Mouse (Mus musculus) kidney, adult 8-10 months (tissue): ENCODE results near the gene Fdxacb1.

Experiments
- DNase-seq, 2 experiments: peaks; one replicate each; pipeline ENCODE4 v3.0.0; 2022

Gene Fdxacb1

DNA sequence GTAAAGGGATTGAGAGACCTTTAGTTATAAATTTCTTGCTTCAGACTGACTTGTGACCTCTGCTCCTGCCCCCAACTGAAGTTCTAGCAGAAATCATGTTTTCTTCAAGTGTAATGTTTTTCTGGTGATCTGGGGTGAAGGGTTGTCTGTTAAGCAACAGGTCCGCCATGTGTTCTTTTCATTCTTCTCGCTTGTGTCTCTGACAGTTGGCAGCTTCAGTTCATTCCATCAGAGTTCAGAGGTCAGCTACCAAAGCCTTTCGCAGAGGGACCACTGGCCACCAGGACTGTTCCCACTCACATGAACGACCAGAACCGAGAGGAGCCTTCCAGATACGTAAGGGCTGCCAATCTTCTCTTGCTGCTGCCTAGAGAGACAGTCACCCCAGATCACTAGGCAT lies 40.4 kb downstream of the Fdxacb1 start:
- peak; percentile 28 to 61 for DNase-seq

GRCm38 (mm10) chr9:50809146-50809545 lies 41.1 kb downstream of the Fdxacb1 start:
- no peak for DNase-seq

DNA sequence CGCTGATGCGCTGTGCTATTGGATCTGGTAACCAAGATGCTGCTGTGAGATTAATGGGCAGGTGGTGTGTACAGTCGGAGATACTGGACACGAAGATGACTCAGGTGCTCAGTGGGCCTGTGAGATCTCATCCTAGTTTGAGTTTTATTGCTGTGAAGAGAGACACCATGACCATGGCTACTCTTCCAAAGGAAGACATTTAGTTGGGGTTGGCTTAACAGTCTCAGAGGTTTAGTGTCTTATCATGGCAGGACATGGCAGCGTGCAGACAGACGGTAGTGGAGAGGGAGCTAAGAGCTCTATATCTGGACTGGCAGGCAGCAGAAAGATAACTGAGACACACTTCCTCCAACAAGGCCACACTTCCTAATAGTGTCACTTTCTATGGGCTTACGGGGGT lies 43.2 kb downstream of the Fdxacb1 start:
- DNase-seq: no peak

DNA sequence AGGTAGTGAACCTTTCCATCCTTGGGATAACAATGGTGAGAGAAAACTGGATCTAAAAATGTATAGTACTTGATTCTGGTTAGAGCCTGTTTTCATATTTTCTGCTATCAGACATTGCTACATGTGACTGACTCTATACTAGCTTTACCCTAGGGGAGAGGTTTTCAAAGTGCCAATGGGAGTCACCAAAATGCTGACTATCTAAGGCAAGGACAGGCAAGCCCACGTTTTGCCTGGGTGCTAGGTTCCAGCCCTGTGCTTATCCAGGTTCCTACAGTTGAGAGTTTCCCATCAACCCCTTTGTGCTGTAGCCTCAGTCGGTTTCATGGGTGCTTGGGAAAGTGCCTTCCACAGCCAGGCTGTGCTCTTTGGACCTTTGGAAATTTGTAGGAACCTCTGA lies 43.7 kb downstream of the Fdxacb1 start:
- DNase-seq: no peak

DNA sequence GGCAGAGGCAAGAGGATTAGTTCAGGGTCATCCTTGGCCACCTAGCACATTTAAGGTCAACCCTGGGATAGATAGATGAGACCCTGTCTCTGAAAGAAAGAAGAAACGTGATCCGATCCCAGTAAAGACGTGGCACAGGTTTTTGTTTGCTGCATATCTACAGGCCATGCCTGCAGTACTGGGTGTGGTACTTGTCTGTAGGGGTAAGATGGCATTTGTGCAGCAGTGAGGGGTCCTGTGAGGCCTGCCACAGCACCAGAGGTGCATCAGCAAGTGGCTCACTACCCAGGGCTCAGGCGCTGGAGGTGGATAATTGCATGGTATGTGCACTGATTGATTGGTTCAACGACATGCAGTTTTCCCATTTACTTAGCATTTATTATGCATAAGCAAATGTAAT lies 45.8 kb downstream of the Fdxacb1 start:
- DNase-seq: no peak

- DNase-seq: no peak
Observed at GRCm38 (mm10) chr9:50815666-50816065, 47.6 kb downstream of the Fdxacb1 start.

GRCm38 (mm10) chr9:50816512-50816911 lies 48.5 kb downstream of the Fdxacb1 start:
- no peak for DNase-seq

DNA sequence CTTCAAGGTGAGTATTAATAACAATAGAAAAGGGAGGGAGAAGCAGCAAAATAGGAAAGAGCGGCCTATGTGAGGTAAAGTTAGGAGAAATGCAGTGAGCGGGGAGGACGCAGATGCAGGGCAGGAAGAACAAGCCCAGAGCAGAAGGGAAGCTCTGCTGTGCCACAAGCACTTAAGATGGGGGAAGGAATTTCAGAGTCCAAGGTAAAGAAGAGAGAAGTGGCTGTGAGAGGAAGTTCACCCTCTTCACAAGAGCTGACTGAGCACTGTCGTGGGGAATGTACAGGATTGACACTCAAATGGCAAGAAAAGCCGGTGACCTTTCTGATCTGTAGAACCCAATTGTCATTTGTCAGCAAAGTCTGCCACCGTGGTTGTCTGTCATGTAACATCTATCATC lies 50.0 kb downstream of the Fdxacb1 start:
- no peak for DNase-seq

- DNase-seq: no peak
Observed at GRCm38 (mm10) chr9:50819716-50820115, 51.7 kb downstream of the Fdxacb1 start.

GRCm38 (mm10) chr9:50821651-50822050 lies 53.6 kb downstream of the Fdxacb1 start:
- no peak for DNase-seq

- DNase-seq: no peak
Observed at GRCm38 (mm10) chr9:50822216-50822615, 54.2 kb downstream of the Fdxacb1 start.
